Mouse (Mus musculus) heart, embryonic 15.5 days (tissue): ENCODE results near the gene Sap18. TPM values are rescaled to one million over a fixed set of nuclear protein-coding genes. Genes with fewer than 3 reads are reported as not detected.
"Not testable (repeated sequence)": the region's sequence is repeated elsewhere in the genome, so short reads cannot be mapped to it uniquely, and the experiment has no call there.

Source experiments
- ATAC-seq: fragments of 200-750 bp; cut with Nextera tagmentation; replicated peaks from 2 replicates; pipeline ENCODE4 v1.8.0; 2017; ENCODE audit warnings: low read depth, moderate TSS enrichment; ENCODE audit not compliant: insufficient number of reproducible peaks, insufficient read depth, low FRiP score
- H3K27ac ChIP-seq: fragments of 300-500 bp; sonication (generic); 2 replicates; pipeline ENCODE4 v1.5.1; 2015; ENCODE audit warnings: mild to moderate bottlenecking, inconsistent platforms
- H3K27me3 ChIP-seq: fragments of 300-500 bp; sonication (generic); 2 replicates; pipeline ENCODE4 v1.6.1; 2015; ENCODE audit warnings: inconsistent platforms
- H3K36me3 ChIP-seq: fragments of 300-500 bp; sonication (generic); 2 replicates; pipeline ENCODE4 v1.6.1; 2015; ENCODE audit warnings: mild to moderate bottlenecking, inconsistent platforms
- H3K4me1 ChIP-seq: fragments of 300-500 bp; sonication (generic); replicated peaks from 2 replicates; pipeline ENCODE4 v1.6.1; 2015; ENCODE audit warnings: inconsistent platforms
- H3K4me2 ChIP-seq: fragments of 300-500 bp; sonication (generic); 2 replicates; pipeline ENCODE4 v1.6.1; 2015; ENCODE audit warnings: inconsistent platforms, mild to moderate bottlenecking, moderate library complexity
- H3K4me3 ChIP-seq: fragments of 300-500 bp; sonication (generic); 2 replicates; pipeline ENCODE4 v1.5.1; 2015; ENCODE audit warnings: mild to moderate bottlenecking, inconsistent platforms
- H3K9ac ChIP-seq: fragments of 300-500 bp; sonication (generic); 2 replicates; pipeline ENCODE4 v1.6.1; 2015; ENCODE audit warnings: mild to moderate bottlenecking, inconsistent platforms
- H3K9me3 ChIP-seq: fragments of 300-500 bp; sonication (generic); replicated peaks from 2 replicates; pipeline ENCODE4 v1.6.1; 2016; ENCODE audit warnings: inconsistent platforms
- WGBS: fragments of 180-500 bp; shearing (Covaris S2); methylation state at CpG from one replicate; pipeline ENCODE4 v1.1.7; 2015; ENCODE audit warnings: mixed read lengths; 5-methylcytosine and 5-hydroxymethylcytosine counted together
- microRNA-seq: library from miRNA; unstranded; fragments of <30 nt; microRNA quantifications from one replicate; pipeline ENCODE4, GENCODE M21; 2016
- polyA plus RNA-seq: library from polyadenylated mRNA; unstranded; fragments of >200 nt; fragmentation: Nextera tagmentation; extraction: Ambion mirVana; gene quantifications from 2 replicates; pipeline ENCODE4 v1.2.1, GENCODE M21; 2015

Sap18 gene
- polyA plus RNA-seq, 1 experiment from 2014 or later = 17.3 TPM

GRCm38 (mm10) chr14:57827284-57827683 lies 29.3 kb downstream of the Sap18 start:
- 69% methylated on average over 1 of the region's 1 CpGs for WGBS
- no peaks in the 10 kb centered on the region for H3K9me3 ChIP-seq
- peak overlapping the region; percentile 84; the same call in 1 of the 2 replicates for H3K9ac ChIP-seq
- no peak for ATAC-seq
- no peaks in the 10 kb centered on the region for H3K27me3 ChIP-seq
- H3K4me2 ChIP-seq = peak overlapping the region; percentile 73
- peak overlapping the region; percentile 93; the same call in 1 of the 2 replicates for H3K27ac ChIP-seq
- H3K4me1 ChIP-seq = peaks cover 18% of the 10 kb centered on the region
- H3K4me3 ChIP-seq = peak overlapping the region; percentile 71
- H3K36me3 ChIP-seq = peaks cover 8% of the 10 kb centered on the region

- Histone ChIP-seq H3K36me3 (peaks cover 32% of the 10 kb centered on the region), H3K4me1 (no peaks in the 10 kb centered on the region), H3K27ac (no peak overlapping the region), H3K9ac (no peak overlapping the region), H3K27me3 (no peaks in the 10 kb centered on the region), H3K9me3 (no peaks in the 10 kb centered on the region), H3K4me2 (no peak overlapping the region), H3K4me3 (no peak overlapping the region)
- 92% methylated on average over 2 of the region's 2 CpGs for WGBS
- ATAC-seq = no peak
These were observed 35.5 kb downstream of the Sap18 start for GRCm38 (mm10) chr14:57833526-57833925.

DNA sequence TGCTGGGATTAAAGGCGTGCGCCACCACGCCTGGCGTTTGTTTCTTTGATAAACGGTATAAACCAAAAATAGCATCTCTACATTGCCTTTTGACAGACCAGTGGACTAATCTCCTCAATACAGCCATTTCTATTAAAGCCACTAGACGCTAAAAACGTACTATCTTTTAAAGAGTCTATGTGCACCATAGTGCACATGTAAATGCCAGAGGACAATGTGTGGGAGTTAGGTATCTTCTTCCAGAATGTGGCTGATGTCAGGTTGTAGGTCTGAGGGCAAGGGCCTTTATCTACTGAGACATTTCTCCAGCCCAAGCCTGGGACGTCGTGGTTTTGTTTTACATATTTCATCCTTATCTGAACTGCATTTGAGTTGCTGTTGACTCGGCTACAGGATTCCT lies 37.2 kb downstream of the Sap18 start:
- H3K27me3 ChIP-seq = no peaks in the 10 kb centered on the region
- H3K4me3 ChIP-seq = no peak overlapping the region
- no peaks in the 10 kb centered on the region for H3K4me1 ChIP-seq
- H3K4me2 ChIP-seq = no peak overlapping the region
- no peak overlapping the region for H3K9ac ChIP-seq
- H3K9me3 ChIP-seq = no peaks in the 10 kb centered on the region
- H3K27ac ChIP-seq = no peak overlapping the region
- H3K36me3 ChIP-seq = peaks cover 39% of the 10 kb centered on the region
- ATAC-seq = no peak
- 76% methylated on average over 10 of the region's 10 CpGs for WGBS

GRCm38 (mm10) chr14:57844535-57844934 lies 46.6 kb downstream of the Sap18 start:
- no peak for ATAC-seq
- Histone ChIP-seq H3K4me2 (no peak overlapping the region), H3K36me3 (peaks cover 50% of the 10 kb centered on the region), H3K9ac (no peak overlapping the region), H3K4me1 (no peaks in the 10 kb centered on the region), H3K27ac (no peak overlapping the region), H3K4me3 (no peak overlapping the region), H3K9me3 (no peaks in the 10 kb centered on the region), H3K27me3 (no peaks in the 10 kb centered on the region)
- WGBS = 84% methylated on average over 3 of the region's 3 CpGs

DNA sequence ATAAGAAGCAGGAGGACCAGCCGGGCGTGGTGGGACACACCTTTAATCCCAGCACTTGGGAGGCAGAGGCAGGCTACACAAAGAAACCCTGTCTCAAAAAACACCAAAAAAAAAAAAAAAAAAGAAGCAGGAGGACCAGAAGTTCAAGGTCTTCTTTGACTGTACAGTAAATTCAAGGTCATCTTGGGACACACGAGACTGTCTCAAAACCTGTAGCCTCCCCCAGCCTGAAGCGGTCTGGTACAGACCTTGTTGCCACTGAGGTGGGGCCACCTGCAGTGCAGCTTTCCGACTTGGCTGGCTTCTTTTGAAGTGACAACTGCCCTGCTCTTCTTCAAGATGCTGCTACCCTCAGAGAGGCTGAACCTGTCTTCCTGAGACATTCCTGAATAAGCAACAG lies 50.1 kb downstream of the Sap18 start:
- not testable (repeated sequence) for H3K9me3 ChIP-seq, H3K9ac ChIP-seq, ATAC-seq, H3K4me2 ChIP-seq, H3K27me3 ChIP-seq, H3K27ac ChIP-seq, H3K4me1 ChIP-seq, H3K4me3 ChIP-seq
- H3K36me3 ChIP-seq = peaks cover 30% of the 10 kb centered on the region
- WGBS = 89% methylated on average over 5 of the region's 5 CpGs

- Histone ChIP-seq H3K4me1 (no peaks in the 10 kb centered on the region), H3K27ac (no peak overlapping the region), H3K9me3 (no peaks in the 10 kb centered on the region), H3K4me2 (no peak overlapping the region), H3K36me3 (peaks cover 30% of the 10 kb centered on the region), H3K9ac (no peak overlapping the region), H3K4me3 (no peak overlapping the region), H3K27me3 (no peaks in the 10 kb centered on the region)
- WGBS = 87% methylated on average over 2 of the region's 2 CpGs
- no peak for ATAC-seq
These were observed 50.7 kb downstream of the Sap18 start for GRCm38 (mm10) chr14:57848646-57849045.

DNA sequence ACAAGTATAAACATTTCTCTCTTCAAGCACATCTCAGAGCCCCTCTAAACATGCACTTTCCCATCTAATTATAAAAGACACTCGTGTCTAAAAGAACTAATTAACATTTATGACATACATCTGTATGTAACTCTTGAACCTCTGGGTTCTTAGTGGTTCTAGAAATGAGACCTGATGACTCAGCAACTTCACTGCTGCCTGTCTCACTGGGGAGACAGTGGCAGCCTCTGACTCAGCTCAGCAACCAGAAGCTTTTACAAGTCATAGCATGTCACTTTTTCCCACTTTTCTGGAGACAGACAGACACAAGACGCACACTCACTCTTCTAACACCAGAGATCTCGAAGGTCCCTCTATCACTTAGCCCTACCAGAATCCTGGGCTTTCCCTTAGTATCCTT lies 52.4 kb downstream of the Sap18 start:
- 85% methylated on average over 3 of the region's 3 CpGs for WGBS
- peaks cover 24% of the 10 kb centered on the region for H3K36me3 ChIP-seq
- H3K4me3 ChIP-seq = no peak overlapping the region
- no peaks in the 10 kb centered on the region for H3K27me3 ChIP-seq
- no peaks in the 10 kb centered on the region for H3K9me3 ChIP-seq
- no peaks in the 10 kb centered on the region for H3K4me1 ChIP-seq
- ATAC-seq = no peak
- H3K4me2 ChIP-seq = no peak overlapping the region
- H3K9ac ChIP-seq = no peak overlapping the region
- H3K27ac ChIP-seq = no peak overlapping the region

DNA sequence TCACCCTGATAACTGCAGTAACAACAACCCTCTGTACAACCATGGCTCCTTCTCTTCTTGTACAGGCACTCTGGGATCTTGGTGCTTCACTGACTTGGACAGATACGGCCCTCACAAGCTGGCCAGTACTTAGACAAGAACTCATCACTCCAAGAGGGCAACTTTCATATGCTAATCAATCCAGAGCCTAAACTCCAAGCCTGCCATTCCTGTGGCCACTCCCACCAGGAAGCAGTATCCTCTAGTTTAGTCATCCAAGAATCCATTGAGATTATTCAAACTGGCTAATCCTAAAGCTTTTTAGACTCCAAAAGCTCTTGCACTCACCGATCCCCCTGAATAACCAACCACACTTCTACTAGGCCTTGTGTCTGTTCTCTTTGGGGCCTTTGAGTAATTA lies 55.0 kb downstream of the Sap18 start:
- Histone ChIP-seq H3K27me3 (no peaks in the 10 kb centered on the region), H3K4me2 (no peak overlapping the region), H3K36me3 (peaks cover 18% of the 10 kb centered on the region), H3K9me3 (no peaks in the 10 kb centered on the region), H3K4me1 (no peaks in the 10 kb centered on the region), H3K9ac (no peak overlapping the region), H3K27ac (no peak overlapping the region), H3K4me3 (no peak overlapping the region)
- WGBS = 80% methylated on average over 2 of the region's 2 CpGs
- ATAC-seq = no peak

GRCm38 (mm10) chr14:57856037-57856436 lies 58.1 kb downstream of the Sap18 start:
- H3K9ac ChIP-seq, H3K4me2 ChIP-seq, H3K4me1 ChIP-seq, H3K9me3 ChIP-seq, H3K27me3 ChIP-seq, H3K4me3 ChIP-seq, ATAC-seq, H3K27ac ChIP-seq: not testable (repeated sequence)
- peaks cover 18% of the 10 kb centered on the region for H3K36me3 ChIP-seq

Small RNA genes lying within 50 kb of the gene (microRNA-seq; reads per million reads assigned to microRNA genes)
- not detected for gene Mir3077

Other genes with a start within 250 kb of the Sap18 start
- gene Eef1akmt1, start 226.6 kb upstream of the Sap18 start, polyA plus RNA-seq = 63.3 and 69.0 TPM in 2 replicates
- 11.1 and 12.6 TPM in 2 replicates for gene Xpo4, start 132.8 kb upstream of the Sap18 start, polyA plus RNA-seq
- gene Gm49361, start 52.1 kb upstream of the Sap18 start, polyA plus RNA-seq = not detected in 2 replicates
- gene Lats2, start 39.8 kb upstream of the Sap18 start, polyA plus RNA-seq = 20.3 and 26.2 TPM in 2 replicates
- gene Ska3, start 28.0 kb downstream of the Sap18 start, polyA plus RNA-seq = 21.2 and 22.3 TPM in 2 replicates
- gene Mrpl57, start 28.1 kb downstream of the Sap18 start, polyA plus RNA-seq = 116 and 118 TPM in 2 replicates
- gene Zdhhc20, start 92.1 kb downstream of the Sap18 start, polyA plus RNA-seq = 38.8 and 40.3 TPM in 2 replicates
- 82.6 and 83.7 TPM in 2 replicates for gene Micu2, start 201.1 kb downstream of the Sap18 start, polyA plus RNA-seq